Mouse (Mus musculus): ENCODE data around the gene BC024978. TPM values are rescaled to one million over a fixed set of nuclear protein-coding genes. Genes with fewer than 3 reads are reported as not detected.

The BC024978 gene
- polyA plus RNA-seq, 1 experiment from 2014 or later: 3.2 TPM

DNA sequence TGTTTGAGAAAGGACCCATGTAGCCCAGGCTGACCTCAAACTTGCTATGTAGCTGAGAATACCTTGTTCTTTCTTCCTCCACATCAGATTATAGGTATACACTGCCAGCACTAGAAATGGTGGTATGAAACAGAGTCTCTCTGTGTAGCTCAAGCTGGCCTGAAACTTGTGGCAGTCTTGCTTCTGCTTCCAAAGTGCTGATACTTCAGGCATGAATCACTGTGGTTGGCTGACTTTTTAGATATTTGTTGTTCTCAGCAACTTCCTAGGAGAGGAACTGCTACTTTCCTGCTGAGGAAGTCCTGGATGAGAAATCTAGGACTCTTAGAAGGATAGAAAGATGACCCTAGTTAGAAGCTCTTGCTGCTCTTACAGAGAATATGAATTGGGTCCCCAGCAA lies 2.8 kb downstream of the BC024978 start:
- H3K36me3 ChIP-seq (ENCODE audit: control insufficient read depth, insufficient read depth, low read length): no peaks in the 10 kb centered on the region; the same call in 1 of the 2 replicates
- no peaks in the 10 kb centered on the region for H3K9me3 ChIP-seq (replicated peaks; ENCODE audit: control insufficient read depth, low read length)
- no peak overlapping the region for H3K4me2 ChIP-seq (ENCODE audit: low read depth, low read length)
- no peaks in the 10 kb centered on the region for H3K27me3 ChIP-seq (ENCODE audit: control insufficient read depth, insufficient read depth, low read length)
- no peak overlapping the region for H3K9ac ChIP-seq (ENCODE audit: low read length)
- no peak overlapping the region for H3K4me3 ChIP-seq (replicated peaks; ENCODE audit: low read length)
- no peak overlapping the region for H3K27ac ChIP-seq (ENCODE audit: low read length)
- peaks cover 8% of the 10 kb centered on the region for H3K4me1 ChIP-seq (ENCODE audit: control insufficient read depth, insufficient read depth, low read length)
- no peak for ATAC-seq (ENCODE audit: insufficient read depth, low FRiP score)

DNA sequence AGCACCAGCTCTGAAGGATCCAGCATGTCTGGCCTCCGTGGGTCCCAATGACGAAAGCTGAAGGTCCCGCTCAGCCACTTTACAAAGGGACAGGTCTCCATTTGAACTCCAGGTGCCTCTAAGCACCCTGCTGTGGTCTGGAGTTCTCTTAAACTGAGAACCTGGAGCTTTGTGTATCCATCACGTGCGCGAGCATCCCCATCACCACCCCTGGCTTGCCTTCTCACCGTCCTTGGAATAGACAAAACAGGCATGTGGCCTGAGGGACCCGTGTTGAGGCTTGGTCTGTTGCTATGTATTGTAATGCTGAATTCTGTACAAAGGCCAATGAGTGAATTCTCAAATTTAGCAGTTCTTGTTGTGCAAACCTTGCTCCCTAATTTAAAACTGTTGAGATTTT lies 3.2 kb downstream of the BC024978 start:
- 94% methylated on average over 8 of the region's 8 CpGs for WGBS
- no peak overlapping the region for H3K4me2 ChIP-seq (ENCODE audit: low read depth, low read length)
- no peak for ATAC-seq (ENCODE audit: insufficient read depth, low FRiP score)
- no peaks in the 10 kb centered on the region for H3K9me3 ChIP-seq (replicated peaks; ENCODE audit: control insufficient read depth, low read length)
- H3K36me3 ChIP-seq (ENCODE audit: control insufficient read depth, insufficient read depth, low read length): no peaks in the 10 kb centered on the region; the same call in 1 of the 2 replicates
- no peak overlapping the region for H3K27ac ChIP-seq (ENCODE audit: low read length)
- no peaks in the 10 kb centered on the region for H3K27me3 ChIP-seq (ENCODE audit: control insufficient read depth, insufficient read depth, low read length)
- peaks cover 8% of the 10 kb centered on the region for H3K4me1 ChIP-seq (ENCODE audit: control insufficient read depth, insufficient read depth, low read length)
- H3K4me3 ChIP-seq (replicated peaks; ENCODE audit: low read length): no peak overlapping the region
- H3K9ac ChIP-seq (ENCODE audit: low read length): no peak overlapping the region

DNA sequence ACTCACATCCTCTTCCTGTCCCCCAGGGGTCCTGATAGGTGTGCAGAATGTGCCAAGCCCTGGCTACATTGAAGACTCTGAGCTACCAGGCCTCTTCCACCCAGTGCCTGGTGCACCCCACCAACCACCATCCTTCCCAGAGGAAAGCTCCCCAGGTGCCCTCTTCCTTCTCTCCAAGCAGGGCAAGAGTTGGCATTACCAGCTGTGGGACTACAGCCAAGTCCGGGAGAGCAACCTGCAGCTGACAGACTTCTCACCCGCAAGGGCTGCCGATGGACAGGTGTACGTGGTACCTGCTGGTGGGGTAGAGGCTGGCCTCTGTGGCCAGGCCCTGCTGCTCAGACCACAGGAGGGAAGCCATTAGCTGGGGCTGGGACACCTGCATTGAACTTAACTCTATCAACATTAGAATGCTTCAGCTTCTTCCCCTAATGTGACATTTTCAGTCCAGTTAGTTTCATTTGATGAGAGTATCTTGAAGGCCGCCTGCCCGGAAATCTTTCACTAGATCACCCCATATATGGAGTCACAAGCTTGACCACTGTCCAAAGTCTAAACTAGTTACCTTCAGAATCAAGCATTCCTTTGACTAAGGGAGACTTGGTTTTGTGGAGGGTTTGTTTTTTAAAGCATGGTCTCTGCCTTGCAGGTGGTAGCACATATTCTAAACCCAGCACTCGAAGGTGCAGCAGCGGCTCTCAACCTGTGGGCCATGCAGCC lies 8.3 kb downstream of the BC024978 start:
- Histone ChIP-seq H3K27me3 (ENCODE audit: control insufficient read depth, insufficient read depth, low read length) (no peaks in the 10 kb centered on the region), H3K9me3 (replicated peaks; ENCODE audit: control insufficient read depth, low read length) (no peaks in the 10 kb centered on the region), H3K4me3 (replicated peaks; ENCODE audit: low read length) (no peak overlapping the region), H3K36me3 (ENCODE audit: control insufficient read depth, insufficient read depth, low read length) (peaks cover 11% of the 10 kb centered on the region), H3K4me2 (ENCODE audit: low read depth, low read length) (no peak overlapping the region), H3K27ac (ENCODE audit: low read length) (no peak overlapping the region), H3K4me1 (ENCODE audit: control insufficient read depth, insufficient read depth, low read length) (no peaks in the 10 kb centered on the region), H3K9ac (ENCODE audit: low read length) (no peak overlapping the region)
- 91% methylated on average over 8 of the region's 8 CpGs for WGBS
- 0 out of 2 replicates have a peak, but pooled peaks have one; percentile 18 for ATAC-seq (ENCODE audit: insufficient read depth, low FRiP score)

DNA sequence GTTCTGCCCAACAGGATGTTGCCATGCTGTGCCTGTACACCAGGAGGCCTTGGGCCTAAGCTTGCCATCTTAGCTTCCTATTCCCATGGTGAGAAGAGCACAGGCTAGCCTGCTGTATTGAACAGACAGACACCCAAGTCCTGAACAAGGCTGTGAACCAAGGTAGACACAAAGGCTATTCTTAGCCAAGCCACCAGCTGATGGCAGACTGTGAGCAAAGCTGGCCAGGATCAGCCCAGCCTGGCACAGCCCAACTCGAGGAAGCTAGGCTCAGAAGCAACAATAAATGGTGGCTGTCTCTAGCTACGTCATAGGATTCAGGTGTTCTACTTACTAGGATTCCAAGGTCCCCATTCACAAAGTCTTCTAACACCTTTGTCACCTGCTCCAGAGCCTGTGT lies 17.0 kb downstream of the BC024978 start:
- H3K4me3 ChIP-seq (replicated peaks; ENCODE audit: low read length): no peak overlapping the region
- H3K27me3 ChIP-seq (ENCODE audit: control insufficient read depth, insufficient read depth, low read length): no peaks in the 10 kb centered on the region
- peaks cover 36% of the 10 kb centered on the region for H3K36me3 ChIP-seq (ENCODE audit: control insufficient read depth, insufficient read depth, low read length)
- no peak for ATAC-seq (ENCODE audit: insufficient read depth, low FRiP score)
- H3K4me2 ChIP-seq (ENCODE audit: low read depth, low read length): no peak overlapping the region
- H3K4me1 ChIP-seq (ENCODE audit: control insufficient read depth, insufficient read depth, low read length): no peaks in the 10 kb centered on the region
- WGBS: 86% methylated on average over 2 of the region's 2 CpGs
- H3K27ac ChIP-seq (ENCODE audit: low read length): no peak overlapping the region
- H3K9ac ChIP-seq (ENCODE audit: low read length): no peak overlapping the region
- no peaks in the 10 kb centered on the region for H3K9me3 ChIP-seq (replicated peaks; ENCODE audit: control insufficient read depth, low read length)

DNA sequence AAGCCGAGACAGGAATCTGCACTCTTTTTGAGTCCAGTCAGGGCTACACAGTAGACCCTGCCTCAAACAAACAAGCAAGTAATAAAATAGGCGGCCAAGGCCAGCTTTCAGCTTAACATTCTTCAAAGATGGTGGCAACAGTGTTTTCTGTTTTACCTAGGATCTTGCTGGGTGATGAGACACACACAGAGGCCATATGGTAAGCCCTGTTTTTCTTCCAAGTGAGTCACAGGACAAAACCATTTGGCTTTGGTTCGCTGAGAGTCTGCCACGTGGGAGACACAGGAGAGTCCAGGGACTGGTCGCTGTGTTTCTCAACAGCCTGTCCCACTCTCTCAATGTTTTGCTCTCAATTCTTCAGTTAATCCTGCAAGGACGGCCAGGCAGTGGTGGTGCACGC lies 23.0 kb downstream of the BC024978 start:
- Histone ChIP-seq H3K27me3 (ENCODE audit: control insufficient read depth, insufficient read depth, low read length) (no peaks in the 10 kb centered on the region), H3K9ac (ENCODE audit: low read length) (no peak overlapping the region), H3K9me3 (replicated peaks; ENCODE audit: control insufficient read depth, low read length) (no peaks in the 10 kb centered on the region), H3K27ac (ENCODE audit: low read length) (no peak overlapping the region), H3K4me1 (ENCODE audit: control insufficient read depth, insufficient read depth, low read length) (peaks cover 3% of the 10 kb centered on the region; the same call in 1 of the 2 replicates), H3K4me2 (ENCODE audit: low read depth, low read length) (no peak overlapping the region), H3K4me3 (replicated peaks; ENCODE audit: low read length) (no peak overlapping the region), H3K36me3 (ENCODE audit: control insufficient read depth, insufficient read depth, low read length) (peaks cover 13% of the 10 kb centered on the region)
- WGBS: 85% methylated on average over 7 of the region's 7 CpGs
- ATAC-seq (ENCODE audit: insufficient read depth, low FRiP score): no peak

DNA sequence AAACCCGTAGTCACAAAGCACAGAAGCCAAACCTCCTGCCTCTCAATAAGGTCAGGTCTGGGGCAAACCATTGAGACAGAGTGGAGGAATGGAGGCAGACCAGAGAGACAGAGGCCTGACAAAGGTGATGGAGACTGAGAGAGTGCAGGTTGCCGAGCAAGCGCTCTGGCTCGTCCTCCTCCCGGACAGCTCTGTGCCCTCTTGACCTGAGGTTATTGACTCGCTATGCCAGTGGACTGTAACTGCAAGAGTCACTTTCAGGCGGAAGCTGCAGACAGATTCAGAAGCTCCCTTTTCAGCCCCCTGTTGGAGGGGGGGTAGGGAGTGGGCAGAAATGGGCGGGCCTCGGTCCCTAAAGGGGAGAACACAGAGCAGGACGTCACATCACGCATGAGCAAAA lies 24.4 kb downstream of the BC024978 start:
- no peak overlapping the region for H3K9ac ChIP-seq (ENCODE audit: low read length)
- H3K4me2 ChIP-seq (ENCODE audit: low read depth, low read length): no peak overlapping the region
- ATAC-seq (ENCODE audit: insufficient read depth, low FRiP score): no peak
- no peaks in the 10 kb centered on the region for H3K27me3 ChIP-seq (ENCODE audit: control insufficient read depth, insufficient read depth, low read length)
- no peak overlapping the region for H3K4me3 ChIP-seq (replicated peaks; ENCODE audit: low read length)
- peaks cover 16% of the 10 kb centered on the region for H3K4me1 ChIP-seq (ENCODE audit: control insufficient read depth, insufficient read depth, low read length)
- H3K27ac ChIP-seq (ENCODE audit: low read length): no peak overlapping the region
- H3K36me3 ChIP-seq (ENCODE audit: control insufficient read depth, insufficient read depth, low read length): peaks cover 8% of the 10 kb centered on the region
- 78% methylated on average over 11 of the region's 11 CpGs for WGBS
- H3K9me3 ChIP-seq (replicated peaks; ENCODE audit: control insufficient read depth, low read length): no peaks in the 10 kb centered on the region

DNA sequence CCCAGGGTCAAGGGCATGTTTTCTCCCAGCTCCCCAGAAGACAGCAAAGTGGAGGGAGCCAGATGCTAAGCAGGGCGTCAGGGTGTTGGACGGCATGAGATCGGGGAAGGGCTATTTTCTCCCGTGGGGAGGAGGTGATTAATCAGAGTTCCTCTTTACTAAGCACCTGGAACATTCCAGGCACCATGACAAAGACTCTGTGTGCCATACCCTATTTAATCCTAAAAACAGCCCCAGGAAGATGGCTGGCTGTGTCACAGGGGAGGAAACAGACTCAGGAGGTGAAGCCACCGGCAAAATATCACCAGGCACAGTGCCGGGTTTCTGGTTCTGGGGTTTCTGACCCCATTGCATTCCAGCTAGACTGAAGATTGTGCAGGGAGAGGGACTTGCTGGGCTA lies 26.4 kb downstream of the BC024978 start:
- H3K27me3 ChIP-seq (ENCODE audit: control insufficient read depth, insufficient read depth, low read length): no peaks in the 10 kb centered on the region
- peaks cover 36% of the 10 kb centered on the region for H3K4me1 ChIP-seq (ENCODE audit: control insufficient read depth, insufficient read depth, low read length)
- ATAC-seq (ENCODE audit: insufficient read depth, low FRiP score): no peak
- 61% methylated on average over 6 of the region's 6 CpGs for WGBS
- H3K9me3 ChIP-seq (replicated peaks; ENCODE audit: control insufficient read depth, low read length): no peaks in the 10 kb centered on the region
- no peak overlapping the region for H3K4me2 ChIP-seq (ENCODE audit: low read depth, low read length)
- H3K27ac ChIP-seq (ENCODE audit: low read length): no peak overlapping the region; the same call in 1 of the 2 replicates
- H3K9ac ChIP-seq (ENCODE audit: low read length): 0 out of 2 replicates have a peak overlapping the region, but pooled peaks have one; percentile 7
- H3K36me3 ChIP-seq (ENCODE audit: control insufficient read depth, insufficient read depth, low read length): peaks cover 3% of the 10 kb centered on the region; the same call in 1 of the 2 replicates
- H3K4me3 ChIP-seq (replicated peaks; ENCODE audit: low read length): no peak overlapping the region

DNA sequence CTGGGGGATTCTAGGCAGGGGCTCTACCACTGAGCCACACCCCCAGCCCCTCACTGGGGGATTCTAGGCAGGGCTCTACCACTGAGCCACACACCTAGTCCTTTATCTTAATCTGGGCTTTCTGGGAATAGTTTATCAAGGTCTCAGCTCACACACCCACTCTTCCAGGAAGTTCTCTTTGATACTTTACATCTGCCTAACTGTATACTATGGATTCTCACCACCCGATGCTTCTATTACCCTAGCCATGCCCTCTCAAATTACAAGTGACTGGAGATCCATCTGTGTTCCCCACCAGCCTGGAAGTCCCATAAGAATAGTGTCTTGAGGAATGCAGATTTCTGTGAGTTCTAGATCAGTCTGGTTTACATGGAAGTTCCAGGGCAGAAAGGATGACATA lies 27.0 kb downstream of the BC024978 start:
- no peaks in the 10 kb centered on the region for H3K27me3 ChIP-seq (ENCODE audit: control insufficient read depth, insufficient read depth, low read length)
- no peak overlapping the region for H3K4me2 ChIP-seq (ENCODE audit: low read depth, low read length)
- no peak overlapping the region for H3K9ac ChIP-seq (ENCODE audit: low read length)
- H3K9me3 ChIP-seq (replicated peaks; ENCODE audit: control insufficient read depth, low read length): no peaks in the 10 kb centered on the region
- H3K4me1 ChIP-seq (ENCODE audit: control insufficient read depth, insufficient read depth, low read length): peaks cover 37% of the 10 kb centered on the region
- WGBS: 59% methylated on average over 1 of the region's 1 CpGs
- no peak overlapping the region for H3K27ac ChIP-seq (ENCODE audit: low read length)
- ATAC-seq (ENCODE audit: insufficient read depth, low FRiP score): no peak
- no peak overlapping the region for H3K4me3 ChIP-seq (replicated peaks; ENCODE audit: low read length)
- H3K36me3 ChIP-seq (ENCODE audit: control insufficient read depth, insufficient read depth, low read length): no peaks in the 10 kb centered on the region

DNA sequence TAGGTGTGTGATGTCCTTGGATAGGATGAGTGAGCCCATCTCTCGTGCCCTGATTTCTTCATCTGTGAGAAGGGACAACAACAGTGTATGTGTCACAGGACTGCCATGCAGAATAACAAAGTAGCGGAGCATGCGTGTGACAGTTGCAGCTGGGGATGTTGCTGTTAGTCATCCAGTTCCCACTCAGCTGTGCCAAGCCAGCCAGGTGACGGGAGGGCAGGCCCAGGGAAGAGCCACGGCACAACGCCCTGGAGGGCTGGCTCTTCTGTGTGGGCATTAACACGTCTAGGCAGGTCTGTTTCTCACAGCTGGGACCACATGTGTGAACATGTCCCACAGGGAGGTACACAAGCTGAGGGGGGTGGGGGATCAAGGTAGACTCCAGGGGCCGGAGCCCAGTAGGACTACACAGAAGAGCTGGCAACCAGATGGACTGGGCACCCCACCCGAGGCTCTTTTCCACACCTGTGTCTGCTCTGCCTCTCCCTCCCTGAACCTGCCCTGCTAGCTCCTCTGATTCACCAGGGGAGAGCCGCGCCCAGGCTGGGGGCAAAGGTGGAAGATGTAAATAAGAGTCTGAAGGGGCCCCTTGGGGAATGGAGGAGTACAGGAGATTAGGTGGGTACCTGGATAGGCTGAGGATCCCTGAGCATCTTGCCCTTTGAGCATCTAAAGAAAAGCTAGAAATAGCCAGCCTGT lies 29.4 kb downstream of the BC024978 start:
- H3K9ac ChIP-seq (ENCODE audit: low read length): peak overlapping the region; percentile 32
- no peaks in the 10 kb centered on the region for H3K27me3 ChIP-seq (ENCODE audit: control insufficient read depth, insufficient read depth, low read length)
- peak; percentile 64 for ATAC-seq (ENCODE audit: insufficient read depth, low FRiP score)
- peaks cover 41% of the 10 kb centered on the region for H3K4me1 ChIP-seq (ENCODE audit: control insufficient read depth, insufficient read depth, low read length)
- no peaks in the 10 kb centered on the region for H3K36me3 ChIP-seq (ENCODE audit: control insufficient read depth, insufficient read depth, low read length)
- peak overlapping the region; percentile 77 for H3K27ac ChIP-seq (ENCODE audit: low read length)
- 46% methylated on average over 11 of the region's 11 CpGs for WGBS
- H3K9me3 ChIP-seq (replicated peaks; ENCODE audit: control insufficient read depth, low read length): no peaks in the 10 kb centered on the region
- H3K4me3 ChIP-seq (replicated peaks; ENCODE audit: low read length): peak overlapping the region; percentile 91
- H3K4me2 ChIP-seq (ENCODE audit: low read depth, low read length): peak overlapping the region; percentile 76

Measured in stomach, embryonic 16.5 days (tissue).